Mouse (Mus musculus): ENCODE results near the gene Cyp2u1.
A peak's percentile ranks its signal among the peaks of the same experiment; 100 is the strongest.
"Not testable (repeated sequence)": the region's sequence is repeated elsewhere in the genome, so short reads cannot be mapped to it uniquely, and the experiment has no call there.

The Cyp2u1 gene

DNA sequence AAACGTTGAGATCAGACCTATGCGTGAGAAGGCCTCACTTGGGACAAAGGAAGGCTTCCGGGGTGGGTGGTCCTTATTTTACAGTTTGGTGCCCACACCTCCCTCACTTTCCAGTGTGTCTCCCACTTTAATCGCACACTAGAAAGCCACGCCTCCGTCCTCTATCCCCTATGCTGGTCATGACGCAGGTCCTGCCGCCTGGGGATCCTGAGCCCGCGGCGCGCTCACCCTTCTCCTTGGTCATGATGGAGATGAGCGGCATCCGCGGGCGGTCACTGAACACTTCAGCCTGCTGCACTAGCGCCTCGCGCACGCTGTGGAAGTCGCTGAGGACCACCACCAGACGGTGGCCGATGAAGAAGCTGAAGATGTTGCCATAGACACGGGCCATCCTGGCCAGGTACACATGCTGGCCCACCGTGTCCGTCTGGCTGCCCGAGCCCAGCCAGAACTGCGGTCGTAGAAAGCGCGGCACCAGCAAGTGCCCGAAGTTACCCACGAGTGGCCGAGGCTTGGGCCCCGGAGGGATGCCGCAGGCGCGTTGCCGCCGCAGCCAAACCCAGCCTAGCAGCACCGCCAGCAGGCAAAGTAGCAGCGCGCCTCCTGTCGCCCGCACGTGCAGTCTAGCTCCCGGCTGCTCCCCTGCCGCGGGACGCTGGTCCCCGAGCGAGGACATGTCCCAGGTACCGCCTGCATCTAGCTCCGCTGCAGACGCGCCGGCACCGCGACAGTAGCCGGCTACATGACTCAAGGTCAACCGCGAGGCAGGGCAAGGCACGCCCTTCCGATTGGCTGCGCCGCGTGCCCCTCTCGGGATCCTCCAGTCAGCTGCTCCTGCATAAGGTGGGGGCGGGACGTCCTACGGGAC, at the start of gene Cyp2u1:
Cyp2u1 (minus strand) TSS at position 776 of the 868 bp plus-strand sequence.
- DNase-seq (ENCODE audit: low spot score): peak; percentile 93

DNA sequence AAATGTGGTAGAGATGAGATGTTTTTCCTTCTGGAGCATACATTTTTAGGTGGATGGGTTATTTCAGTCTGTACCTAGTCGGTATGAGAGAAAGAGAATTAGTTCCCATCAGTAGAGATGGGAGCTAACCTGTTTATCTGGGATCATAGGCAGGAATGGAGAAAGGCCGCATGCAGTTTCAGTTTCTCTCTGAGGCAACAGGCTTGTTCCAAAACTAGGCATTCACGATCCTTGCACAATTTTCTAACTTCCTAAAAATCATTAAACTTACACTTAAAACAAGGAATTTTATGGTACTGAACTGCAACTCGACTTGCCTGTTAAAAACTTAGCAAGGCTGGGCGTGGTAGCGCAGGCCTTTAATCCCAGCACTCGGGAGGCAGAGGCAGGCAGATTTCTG, 47.5 kb upstream of the Cyp2u1 start:
- no peak for DNase-seq (ENCODE audit: low spot score)

DNA sequence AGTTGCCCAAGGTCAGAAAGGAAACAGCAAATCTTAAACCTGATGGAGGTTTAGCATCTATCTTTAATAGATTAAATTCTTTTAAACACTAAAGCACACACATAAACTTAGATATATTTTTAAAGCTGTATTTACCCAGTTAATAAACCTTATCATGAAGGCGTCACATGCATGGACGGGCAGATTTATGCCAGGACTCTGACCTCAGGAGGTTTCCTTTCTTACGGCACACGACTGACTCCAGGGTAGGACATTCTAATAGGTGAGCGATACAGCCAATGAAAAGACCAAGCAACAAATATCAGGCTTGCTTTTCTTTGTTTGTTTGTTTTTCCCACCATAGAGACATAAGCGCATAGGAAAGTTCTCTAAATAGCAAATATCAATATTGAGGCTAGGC, 46.0 kb upstream of the Cyp2u1 start:
- DNase-seq (ENCODE audit: low spot score): no peak

DNA sequence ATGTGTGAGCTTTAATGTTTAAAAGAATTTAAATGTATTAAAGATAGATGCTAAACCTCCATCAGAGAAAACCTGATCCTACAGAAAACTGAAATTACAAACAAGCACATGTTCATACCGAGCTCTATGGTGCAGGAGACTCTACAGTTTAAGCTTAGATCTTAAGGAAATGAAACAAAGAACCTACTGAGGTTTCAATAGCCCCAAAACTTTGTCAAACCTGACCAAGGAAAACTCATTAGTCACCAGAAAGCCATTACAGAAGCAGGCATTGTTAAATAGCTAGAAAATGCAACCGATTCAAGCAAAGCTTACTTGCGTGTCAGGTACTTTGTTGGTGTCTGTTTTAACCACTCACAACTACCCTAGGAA, 45.5 kb upstream of the Cyp2u1 start:
- DNase-seq (ENCODE audit: low spot score): no peak

DNA sequence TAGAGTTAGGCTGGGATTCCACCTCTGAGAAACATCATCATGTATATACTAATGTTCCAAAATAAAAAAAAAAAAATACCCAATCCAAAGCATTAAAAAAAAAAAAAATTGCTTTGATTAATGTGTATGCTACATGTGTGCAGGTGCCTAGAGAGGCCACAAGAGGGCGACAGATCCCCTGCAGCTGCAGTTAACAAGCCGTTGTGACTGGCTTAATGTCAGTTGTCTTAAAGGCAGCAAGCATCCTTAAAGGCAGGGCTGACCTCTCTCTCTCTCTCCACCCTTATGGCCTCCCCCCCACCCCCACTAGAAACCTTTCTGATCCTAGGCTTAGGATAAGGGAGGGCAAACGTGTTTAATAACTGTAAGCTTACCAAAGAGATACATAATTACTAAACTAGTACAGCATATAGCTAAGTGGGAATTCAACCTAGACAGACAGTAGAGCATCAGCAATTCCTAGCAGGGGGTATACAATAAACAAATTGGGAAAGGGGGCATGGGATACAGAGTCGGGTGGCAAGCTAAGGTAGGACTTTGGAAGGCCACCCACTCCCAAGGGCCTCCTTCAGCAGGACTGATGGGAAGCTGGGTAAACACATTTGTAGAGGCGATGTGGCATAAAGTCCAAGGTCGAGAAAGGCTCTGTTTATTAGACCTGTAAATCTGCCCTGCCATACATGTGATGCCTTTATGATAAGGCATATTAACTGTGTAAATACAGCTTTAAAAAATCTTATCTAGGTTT, 45.0 kb upstream of the Cyp2u1 start:
- DNase-seq (ENCODE audit: low spot score): peak; percentile 47

DNA sequence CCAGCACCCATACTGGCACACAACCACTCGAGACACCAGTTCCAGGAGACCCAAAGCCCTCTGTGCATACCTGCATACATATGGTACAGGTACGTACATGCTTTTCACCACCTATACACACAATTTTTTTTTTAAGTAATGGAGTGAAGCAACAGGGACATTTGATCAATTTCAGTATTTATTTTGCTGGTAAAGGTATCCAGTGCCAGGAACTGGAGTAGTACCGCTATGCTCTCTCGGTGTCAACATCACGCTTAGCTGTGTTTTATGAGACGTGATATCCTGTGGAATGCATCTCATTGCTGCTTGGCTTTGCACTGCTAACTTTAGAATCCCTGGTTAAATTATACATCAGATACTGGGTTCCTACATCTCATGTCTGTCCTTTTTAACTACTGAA, 42.9 kb upstream of the Cyp2u1 start:
- no peak for DNase-seq (ENCODE audit: low spot score)

DNA sequence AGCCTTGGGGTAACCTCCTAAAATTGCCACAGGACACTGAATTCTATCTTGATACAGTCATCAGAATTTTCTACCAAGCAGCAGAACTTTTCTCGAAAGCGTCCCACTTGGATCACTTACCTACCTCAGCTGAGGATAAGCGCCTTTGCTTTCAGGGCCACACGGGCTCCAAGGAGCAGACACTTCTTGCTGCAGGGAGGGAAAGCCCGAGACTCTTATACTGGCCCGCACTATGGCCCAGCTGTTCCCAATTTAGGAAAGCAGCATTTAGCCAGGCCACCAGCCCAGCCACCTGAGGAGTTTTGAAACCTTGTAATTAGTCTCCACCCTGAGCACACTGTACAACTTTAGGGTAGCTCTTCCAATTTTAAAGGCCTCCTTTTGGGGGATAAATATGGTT, 40.3 kb upstream of the Cyp2u1 start:
- no peak for DNase-seq (ENCODE audit: low spot score)

DNA sequence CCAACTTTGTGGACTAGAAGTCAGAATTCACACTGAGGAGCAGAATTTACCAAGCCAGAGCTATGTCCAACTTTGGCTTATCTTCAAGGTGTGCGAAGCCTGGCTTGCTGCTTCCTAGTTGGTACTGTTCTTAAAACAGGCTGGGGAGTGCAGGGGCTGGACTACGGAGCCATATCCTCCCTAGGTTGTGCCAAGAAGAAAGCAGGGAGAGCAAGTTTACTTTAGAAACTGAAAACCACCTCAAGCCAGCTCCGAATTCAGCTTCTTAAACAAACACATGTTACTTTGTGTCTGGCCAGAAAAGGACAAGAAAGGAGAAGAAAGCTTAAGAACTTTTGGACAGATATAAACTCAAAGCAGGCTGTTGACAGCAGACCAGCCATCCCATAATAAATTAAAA, 37.9 kb upstream of the Cyp2u1 start:
- DNase-seq (ENCODE audit: low spot score): no peak

DNA sequence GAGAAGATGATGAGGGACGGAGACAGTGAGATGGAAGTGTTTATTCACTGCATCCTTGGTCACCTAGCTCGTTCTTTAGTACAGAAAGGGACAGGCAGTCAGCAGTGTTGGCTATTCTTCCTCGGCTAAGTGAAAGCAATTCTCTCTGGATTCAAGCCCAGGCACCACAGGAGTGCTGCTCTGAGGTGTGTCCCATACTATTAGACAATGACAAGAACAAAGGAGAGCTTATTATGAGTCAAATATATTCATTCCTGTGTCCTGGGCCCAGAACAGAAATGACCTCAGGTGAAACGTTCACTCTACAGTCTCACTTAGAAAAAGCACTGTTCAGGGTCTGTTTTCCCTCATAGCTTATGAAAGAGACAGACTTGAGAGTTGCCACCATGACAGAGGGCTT, 36.3 kb upstream of the Cyp2u1 start:
- DNase-seq (ENCODE audit: low spot score): no peak

DNA sequence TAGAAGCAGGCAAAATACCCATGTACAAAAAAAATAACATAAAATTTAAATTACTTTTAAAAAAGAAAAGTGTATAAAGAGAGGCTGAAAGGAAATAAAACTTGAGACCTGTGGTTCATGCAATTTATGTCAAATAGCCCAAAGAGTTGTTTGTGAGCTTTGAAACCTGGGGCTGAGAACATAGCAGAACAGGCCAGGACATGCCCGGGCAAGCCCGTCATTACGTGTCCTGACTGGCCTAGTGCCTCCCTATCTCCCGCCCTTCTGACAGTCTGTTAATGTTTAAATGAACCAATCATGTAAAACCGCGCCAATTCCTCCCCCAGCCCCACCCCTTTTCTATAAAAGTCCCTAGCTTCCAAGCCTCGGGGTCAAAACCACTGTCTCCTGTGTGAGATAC, 34.7 kb upstream of the Cyp2u1 start:
- DNase-seq (ENCODE audit: low spot score): not testable (repeated sequence)

DNA sequence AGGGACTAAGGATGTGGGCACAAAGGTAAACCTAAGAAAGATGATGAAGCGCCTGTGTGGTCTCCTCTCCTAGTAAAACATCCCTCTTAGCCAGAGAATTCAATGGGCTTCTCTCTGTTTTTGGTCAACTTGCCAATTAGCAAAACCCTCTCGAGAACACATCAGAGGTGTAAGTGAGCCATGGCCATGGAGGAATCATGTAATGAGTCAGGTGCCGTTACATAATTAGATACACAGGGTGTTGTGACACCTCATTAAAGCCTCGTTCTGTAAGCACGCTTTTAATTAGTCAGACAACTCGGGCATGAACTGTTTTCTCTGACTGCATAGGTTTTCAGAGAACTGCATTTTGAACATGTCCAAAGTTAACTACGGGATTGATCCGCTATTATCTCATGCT, 33.6 kb upstream of the Cyp2u1 start:
- no peak for DNase-seq (ENCODE audit: low spot score)

DNA sequence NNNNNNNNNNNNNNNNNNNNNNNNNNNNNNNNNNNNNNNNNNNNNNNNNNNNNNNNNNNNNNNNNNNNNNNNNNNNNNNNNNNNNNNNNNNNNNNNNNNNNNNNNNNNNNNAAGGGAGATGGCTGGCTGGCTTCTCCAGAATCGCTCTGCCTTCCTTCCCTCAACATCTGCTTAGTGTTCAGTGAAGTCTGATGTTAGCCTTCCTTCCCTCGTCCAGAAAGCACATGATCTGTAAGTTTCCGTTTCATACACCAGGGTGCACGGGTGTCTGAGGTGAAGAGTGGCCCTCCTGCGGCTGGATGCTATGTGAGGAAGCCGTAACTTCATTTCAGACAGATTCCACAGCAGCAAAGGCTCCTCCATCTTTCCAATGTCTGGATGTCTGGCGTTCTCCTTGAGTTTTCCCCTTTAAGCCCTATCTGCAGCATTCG, 32.1 kb upstream of the Cyp2u1 start:
- DNase-seq (ENCODE audit: low spot score): no peak

DNA sequence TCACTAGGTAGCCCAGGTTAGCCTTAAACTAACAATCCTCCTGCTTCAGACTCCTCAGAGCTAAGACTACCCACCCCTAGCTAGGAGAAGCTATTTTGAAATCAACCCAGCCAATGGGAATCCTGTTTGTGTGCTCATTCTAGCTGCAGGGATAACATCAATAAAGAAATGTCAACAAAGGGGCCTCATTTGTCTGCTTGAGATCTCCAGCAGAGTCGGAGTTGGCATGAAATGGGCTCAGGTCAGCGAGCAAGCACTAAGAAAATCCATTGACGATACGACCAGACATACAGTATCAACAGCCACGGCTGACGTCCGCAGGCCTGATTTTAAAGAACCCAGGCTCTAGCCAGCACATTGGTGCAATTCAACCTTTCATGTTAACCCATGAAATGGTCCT, 24.2 kb upstream of the Cyp2u1 start:
- no peak for DNase-seq (ENCODE audit: low spot score)

DNA sequence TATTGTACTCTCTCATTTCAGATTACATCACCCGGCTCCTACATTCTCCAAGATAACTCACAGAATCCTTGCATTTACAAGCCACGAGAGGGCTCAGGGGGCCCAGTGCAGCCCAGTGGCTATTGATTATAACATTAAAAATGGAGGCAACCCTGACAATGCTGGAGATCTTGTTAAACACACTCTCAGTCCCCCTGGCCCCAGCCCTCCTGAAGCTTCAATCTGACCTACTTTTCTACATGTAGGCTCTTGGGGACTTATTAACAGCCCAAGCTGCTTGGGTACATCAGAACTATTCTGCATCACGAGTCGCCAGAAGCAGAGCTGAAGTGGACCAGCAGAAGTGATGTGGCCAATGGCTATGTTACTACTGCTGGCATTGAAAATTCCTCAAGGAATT, 23.6 kb upstream of the Cyp2u1 start:
- peak; percentile 57 for DNase-seq (ENCODE audit: low spot score)

DNA sequence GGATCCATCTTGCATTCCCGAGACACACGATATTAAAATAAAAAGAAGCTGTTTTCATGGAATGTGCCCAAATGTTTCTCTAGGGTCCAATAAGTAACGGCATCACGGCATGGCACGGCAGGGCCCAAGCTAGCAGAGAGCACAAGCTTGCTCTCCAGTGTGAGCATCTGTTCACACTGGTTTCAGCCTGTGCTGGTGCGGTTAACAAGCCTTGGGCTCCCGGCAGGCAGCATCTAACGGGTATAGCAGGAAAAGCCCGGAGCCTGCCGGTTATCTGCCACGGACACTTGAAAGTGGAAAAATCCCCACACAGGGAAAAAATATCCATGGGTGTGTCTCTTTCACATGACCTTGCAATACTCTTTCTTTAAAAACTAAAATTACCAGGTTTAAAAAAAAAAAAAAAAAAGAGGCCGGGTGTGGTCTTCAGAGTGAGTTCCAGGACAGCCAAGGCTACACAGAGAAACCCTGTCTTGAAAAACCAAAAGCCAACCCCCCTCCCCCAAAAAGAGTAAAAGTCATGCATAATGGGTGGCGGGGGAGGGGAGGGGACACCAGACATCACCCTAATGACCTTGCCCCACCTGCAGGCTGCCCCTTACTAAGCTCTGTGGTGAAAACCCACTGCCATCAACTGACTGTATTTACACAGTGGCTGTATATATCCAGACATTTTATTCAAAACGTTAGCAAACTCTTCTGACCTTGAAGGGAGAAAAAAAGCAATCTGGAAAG, 19.2 kb upstream of the Cyp2u1 start:
- no peak for DNase-seq (ENCODE audit: low spot score)

DNA sequence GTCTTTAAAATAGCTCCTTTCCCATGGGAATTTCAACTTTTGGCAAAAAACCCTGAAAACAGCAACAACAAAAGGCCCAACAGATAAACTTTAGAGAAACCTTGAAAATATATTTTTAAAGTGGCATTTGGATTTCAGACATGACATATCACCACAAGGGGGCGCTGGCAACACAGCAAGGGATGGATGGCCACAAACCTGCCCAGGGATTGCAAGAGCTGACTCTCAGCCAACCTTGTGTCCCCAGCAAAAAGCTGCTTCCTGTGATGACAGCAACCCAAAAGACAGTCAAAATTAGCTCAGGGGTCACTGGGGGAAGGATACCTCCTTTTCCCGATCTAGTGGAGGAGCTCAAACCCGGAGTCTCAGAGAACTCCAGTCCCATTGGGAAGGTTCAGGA, 17.2 kb upstream of the Cyp2u1 start:
- DNase-seq (ENCODE audit: low spot score): peak; percentile 88

DNA sequence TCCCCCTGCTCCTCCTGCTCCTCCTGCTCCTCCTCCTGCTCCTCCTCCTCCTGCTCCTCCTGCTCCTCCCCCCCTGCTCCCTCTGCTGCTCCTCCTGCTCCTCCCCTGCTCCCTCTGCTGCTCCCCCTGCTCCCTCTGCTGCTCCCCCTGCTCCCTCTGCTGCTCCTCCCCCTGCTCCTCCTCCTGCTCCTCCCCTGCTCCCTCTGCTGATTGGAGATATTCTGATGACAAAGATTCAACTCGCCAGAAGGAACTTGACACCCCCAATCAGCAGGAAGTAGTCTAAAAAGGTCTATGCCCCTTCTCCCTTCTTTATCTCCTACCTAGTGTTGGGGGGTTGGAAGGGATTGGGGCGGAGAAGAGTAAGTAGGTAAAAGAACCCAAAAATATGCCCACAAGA, 15.2 kb upstream of the Cyp2u1 start:
- no peak for DNase-seq (ENCODE audit: low spot score)

DNA sequence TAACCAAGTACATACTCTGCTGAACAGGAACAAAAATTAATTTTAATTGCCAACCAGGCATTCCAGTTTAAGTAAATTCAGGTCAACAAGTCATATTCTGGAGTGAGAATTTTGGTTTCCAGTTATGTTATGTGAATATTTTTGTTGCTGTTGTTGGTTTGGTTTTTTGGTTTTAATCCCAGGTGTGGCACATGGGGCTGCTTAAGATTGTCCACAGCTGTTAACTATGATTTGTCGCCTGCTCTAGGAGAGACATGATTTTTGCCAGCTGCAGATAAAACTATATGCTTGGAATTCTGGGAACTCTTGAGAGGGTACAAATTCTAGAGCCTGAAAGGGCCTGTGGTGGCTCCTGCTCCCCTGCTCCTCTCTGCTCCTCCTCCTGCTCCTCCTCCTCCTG, 14.1 kb upstream of the Cyp2u1 start:
- DNase-seq (ENCODE audit: low spot score): no peak

DNA sequence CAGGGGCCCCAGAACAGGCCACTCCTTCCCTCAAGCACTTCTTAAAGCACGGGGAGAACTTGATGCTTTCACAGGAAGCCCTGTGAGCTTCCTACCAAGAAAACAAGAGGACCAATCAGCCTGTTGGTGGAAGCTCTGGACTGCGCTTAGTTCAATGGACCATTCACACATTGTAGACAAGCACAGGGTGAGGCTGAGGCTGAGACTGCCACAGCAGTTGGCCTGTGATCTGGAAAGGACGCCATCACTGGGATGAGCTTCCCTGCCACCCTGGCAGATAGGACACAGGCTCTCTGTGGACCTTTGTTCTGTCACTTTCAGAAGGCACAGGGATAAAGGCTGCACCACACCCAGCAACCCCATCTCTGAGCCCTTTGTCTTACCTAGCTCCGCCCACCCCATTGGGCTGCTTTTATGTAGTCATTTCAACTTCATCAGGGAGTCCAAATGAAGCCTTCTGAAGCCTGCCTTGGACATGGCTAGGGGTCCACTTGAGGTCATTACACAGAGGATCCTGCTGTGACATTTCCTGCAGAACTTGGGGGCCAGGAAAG, 13.0 kb upstream of the Cyp2u1 start:
- peak; percentile 78 for DNase-seq (ENCODE audit: low spot score)

DNA sequence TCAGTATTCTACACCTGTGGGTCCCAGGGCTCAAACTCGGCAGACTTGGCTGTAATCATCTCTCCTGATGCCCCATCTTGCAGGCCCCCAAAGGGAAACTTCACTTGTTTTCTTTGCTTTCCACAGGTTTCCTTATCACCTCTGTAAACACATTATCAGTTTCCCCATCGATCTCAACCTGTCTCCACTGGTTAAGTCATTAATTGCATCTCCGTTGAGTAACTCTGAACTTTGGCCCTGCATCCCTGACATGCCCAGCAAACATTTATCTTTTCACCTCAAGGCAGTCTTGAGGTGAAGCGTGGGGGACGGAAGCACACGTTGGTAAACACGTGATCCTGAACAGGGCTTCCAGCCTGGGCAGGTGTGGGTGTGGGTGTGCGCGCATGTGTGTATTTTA, 9.3 kb upstream of the Cyp2u1 start:
- no peak for DNase-seq (ENCODE audit: low spot score)

DNA sequence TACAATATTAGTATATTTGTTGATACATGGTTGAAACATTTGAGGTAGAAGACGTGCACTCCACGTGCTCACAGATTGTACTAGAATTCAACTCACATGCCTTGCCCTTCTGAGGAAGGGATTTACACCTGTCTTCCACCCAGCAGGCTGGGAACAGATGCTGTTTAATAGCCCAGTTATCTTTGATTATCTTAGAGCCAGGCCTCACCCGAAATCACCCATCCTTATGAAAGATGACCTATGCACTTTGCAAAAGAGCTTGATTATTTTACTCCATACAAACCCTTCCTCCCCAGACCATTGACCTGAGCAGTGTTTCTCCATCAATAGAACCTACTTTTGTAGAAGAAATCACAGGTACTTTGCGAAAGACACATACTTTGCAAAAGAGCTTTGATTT, 7.5 kb upstream of the Cyp2u1 start:
- DNase-seq (ENCODE audit: low spot score): no peak

DNA sequence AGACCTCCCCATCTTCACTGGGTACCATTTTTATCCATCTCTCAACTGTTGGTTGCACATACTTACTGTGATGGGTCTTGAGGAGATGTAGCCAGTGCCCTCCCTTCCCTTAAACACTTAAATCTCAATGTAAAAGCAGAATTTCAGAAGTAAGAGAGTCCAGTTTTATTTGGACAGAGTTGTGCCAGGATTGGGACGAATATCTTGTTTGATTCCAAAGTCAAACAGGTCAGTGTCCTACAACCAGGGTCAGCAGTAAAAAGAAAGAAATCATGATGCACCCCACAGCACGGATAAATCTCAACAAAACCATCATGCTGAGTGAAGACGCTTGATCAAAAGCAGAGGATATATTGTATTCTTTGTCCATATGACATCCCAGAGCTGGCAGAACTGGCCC, 4.8 kb upstream of the Cyp2u1 start:
- no peak for DNase-seq (ENCODE audit: low spot score)

DNA sequence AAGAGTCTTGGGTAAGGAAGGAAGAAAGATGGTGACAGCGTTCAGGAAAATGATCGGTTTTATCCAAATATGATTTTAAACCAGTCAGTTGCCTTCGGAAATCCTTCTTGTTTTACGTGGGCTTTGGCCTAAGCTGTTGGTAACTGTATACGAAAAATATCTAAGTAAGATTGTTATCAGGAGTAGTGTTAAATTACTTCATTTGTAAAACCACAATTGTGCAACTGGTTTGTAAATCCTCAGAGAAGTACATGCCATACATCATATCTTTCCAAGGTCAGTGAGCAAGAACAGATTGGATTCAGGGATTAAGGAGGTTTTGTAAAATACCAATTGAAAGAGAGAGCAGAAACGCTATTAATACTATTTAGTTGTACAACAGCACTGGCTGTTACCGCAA, 3.2 kb upstream of the Cyp2u1 start:
- no peak for DNase-seq (ENCODE audit: low spot score)

All from retina, embryonic 14.5 days (tissue).